Mouse (Mus musculus) spleen, postnatal 36 days (tissue): ENCODE results near the gene Fam20c.

Experiments
- DNase-seq, 2 experiments: peaks; one replicate each; pipeline ENCODE4 v3.0.0; 2022; ENCODE audit warnings: low spot score in 2 of 2, mixed read lengths in 1 of 2

The Fam20c gene

GRCm38 (mm10) chr5:138756311-138757085 is 2.2 kb downstream of the Fam20c start:
- DNase-seq: no peak

GRCm38 (mm10) chr5:138757135-138757534 is 2.8 kb downstream of the Fam20c start:
- no peak for DNase-seq

GRCm38 (mm10) chr5:138757616-138758015 is 3.3 kb downstream of the Fam20c start:
- DNase-seq: no peak

- no peak for DNase-seq
Measured at GRCm38 (mm10) chr5:138758533-138758932, 4.2 kb downstream of the Fam20c start.

- DNase-seq: no peak
Measured at GRCm38 (mm10) chr5:138761836-138762334, 7.6 kb downstream of the Fam20c start.

- DNase-seq: no peak
Measured at GRCm38 (mm10) chr5:138762361-138762760, 8.0 kb downstream of the Fam20c start.

GRCm38 (mm10) chr5:138764601-138765000 is 10.3 kb downstream of the Fam20c start:
- DNase-seq: no peak

- DNase-seq: no peak
Measured at GRCm38 (mm10) chr5:138767650-138768049, 13.3 kb downstream of the Fam20c start.

- DNase-seq: no peak
Measured at GRCm38 (mm10) chr5:138768704-138769103, 14.4 kb downstream of the Fam20c start.

GRCm38 (mm10) chr5:138769126-138769525 is 14.8 kb downstream of the Fam20c start:
- no peak for DNase-seq

GRCm38 (mm10) chr5:138775096-138775495 is 20.8 kb downstream of the Fam20c start:
- DNase-seq: no peak

GRCm38 (mm10) chr5:138776346-138776745 is 22.0 kb downstream of the Fam20c start:
- DNase-seq: no peak

GRCm38 (mm10) chr5:138778731-138779463 is 24.6 kb downstream of the Fam20c start:
- no peak for DNase-seq

- DNase-seq: no peak
Measured at GRCm38 (mm10) chr5:138779655-138780054, 25.3 kb downstream of the Fam20c start.

- no peak for DNase-seq
Measured at GRCm38 (mm10) chr5:138782697-138783096, 28.4 kb downstream of the Fam20c start.

- DNase-seq: no peak
Measured at GRCm38 (mm10) chr5:138783181-138783580, 28.9 kb downstream of the Fam20c start.

GRCm38 (mm10) chr5:138785986-138786515 is 31.7 kb downstream of the Fam20c start:
- DNase-seq: no peak

GRCm38 (mm10) chr5:138787648-138788047 is 33.3 kb downstream of the Fam20c start:
- DNase-seq: no peak

- no peak for DNase-seq
Measured at GRCm38 (mm10) chr5:138788481-138789211, 34.3 kb downstream of the Fam20c start.

- DNase-seq: no peak
Measured at GRCm38 (mm10) chr5:138790954-138791480, 36.7 kb downstream of the Fam20c start.

- no peak for DNase-seq
Measured at GRCm38 (mm10) chr5:138801588-138802116, 47.3 kb downstream of the Fam20c start.
